Mouse (Mus musculus): ENCODE measurements around the gene Rab22a.
"Not testable (repeated sequence)": the region's sequence is repeated elsewhere in the genome, so short reads cannot be mapped to it uniquely, and the experiment has no call there.

The Rab22a gene

DNA sequence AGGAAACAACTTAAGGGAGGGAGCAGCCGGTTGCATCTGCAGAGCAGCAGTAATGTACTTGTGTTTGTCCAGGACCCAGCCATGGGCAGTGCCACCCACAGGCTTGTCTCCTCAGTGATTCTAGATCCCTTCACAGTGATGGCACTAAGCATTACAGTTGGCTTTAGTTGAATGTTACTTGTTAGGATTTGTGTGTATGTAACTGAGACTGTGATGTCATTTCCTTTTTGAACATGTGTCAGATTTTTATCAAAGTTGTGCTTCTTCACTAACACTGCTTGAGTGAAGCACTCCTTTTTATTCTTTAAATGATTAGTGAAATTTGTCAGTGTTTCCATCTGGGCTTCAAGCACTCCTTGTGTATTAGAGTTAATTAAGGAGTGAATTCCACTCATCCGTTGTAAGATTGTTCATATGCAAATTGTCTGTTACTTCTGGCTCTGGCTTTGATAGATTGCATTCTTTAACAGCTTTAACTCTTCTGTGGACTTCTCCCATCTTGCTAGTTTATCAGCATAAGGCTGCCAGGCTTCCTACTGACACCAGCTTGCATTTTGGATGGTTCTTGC is 12.9 kb downstream of the Rab22a start:
- DNase-seq (ENCODE audit: low spot score), result no peak

DNA sequence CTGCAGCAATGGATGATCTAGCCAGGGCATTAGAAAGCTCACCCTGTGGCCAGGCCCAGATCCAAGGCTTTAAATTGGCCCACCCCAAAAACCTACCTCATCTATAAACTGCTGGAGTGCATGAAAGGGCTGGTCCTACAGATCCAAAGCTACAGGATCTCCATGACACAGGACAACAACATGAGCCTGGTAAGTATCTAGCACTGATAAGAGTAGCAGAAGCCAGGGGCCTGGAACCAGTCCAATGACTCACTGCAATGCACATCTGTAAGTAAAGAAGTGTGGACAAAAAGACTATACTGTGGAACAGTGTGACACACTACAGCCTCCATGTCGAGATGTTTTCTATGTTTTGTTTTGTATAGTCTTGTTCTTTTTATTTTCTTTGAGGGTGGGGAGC is 13.9 kb downstream of the Rab22a start:
- no peak for DNase-seq (ENCODE audit: low spot score)

- no peak for DNase-seq (ENCODE audit: low spot score)
Observed at GRCm38 (mm10) chr2:173678593-173678992, 19.0 kb downstream of the Rab22a start.

GRCm38 (mm10) chr2:173679217-173679616 is 19.7 kb downstream of the Rab22a start:
- no peak for DNase-seq (ENCODE audit: low spot score)

DNA sequence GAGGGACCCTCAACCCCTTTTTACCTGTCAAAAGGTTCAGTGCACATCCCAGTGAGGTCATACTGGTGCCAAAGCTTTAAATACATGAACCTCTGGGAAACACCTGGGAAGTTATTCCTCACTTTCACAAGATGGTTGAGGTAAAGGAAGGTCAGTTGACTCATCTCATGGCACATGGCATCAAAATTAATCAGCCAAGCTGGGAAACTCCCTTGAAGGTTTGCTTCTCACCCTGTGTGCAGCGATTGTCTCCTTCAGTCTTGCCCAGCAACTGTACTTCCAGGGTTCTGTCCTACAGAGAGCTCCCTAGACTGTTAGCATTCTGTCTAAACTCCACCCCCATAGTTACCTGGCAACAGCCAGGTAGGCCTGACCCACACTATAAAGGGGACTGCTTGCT is 20.6 kb downstream of the Rab22a start:
- no peak for DNase-seq (ENCODE audit: low spot score)

DNA sequence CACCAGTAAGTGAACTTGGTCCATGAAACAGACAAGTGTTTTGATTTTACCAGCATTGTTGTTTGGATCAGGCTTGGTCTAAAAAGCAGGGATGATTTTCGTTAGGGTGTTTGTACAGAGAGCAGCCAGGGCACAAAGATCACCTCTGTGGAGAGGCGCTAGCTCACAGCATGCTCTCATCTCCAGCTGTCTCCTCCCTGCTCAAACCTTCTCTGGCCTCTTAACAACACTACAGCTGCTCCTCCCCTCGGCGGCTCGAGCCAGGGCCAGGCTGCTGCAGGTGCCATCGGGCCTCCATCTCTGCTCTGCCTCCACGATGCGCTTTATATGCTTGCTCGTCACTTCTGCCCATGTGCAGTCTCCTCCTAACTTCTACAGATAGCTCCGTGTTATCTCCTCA is 23.2 kb downstream of the Rab22a start:
- no peak for DNase-seq (ENCODE audit: low spot score)

DNA sequence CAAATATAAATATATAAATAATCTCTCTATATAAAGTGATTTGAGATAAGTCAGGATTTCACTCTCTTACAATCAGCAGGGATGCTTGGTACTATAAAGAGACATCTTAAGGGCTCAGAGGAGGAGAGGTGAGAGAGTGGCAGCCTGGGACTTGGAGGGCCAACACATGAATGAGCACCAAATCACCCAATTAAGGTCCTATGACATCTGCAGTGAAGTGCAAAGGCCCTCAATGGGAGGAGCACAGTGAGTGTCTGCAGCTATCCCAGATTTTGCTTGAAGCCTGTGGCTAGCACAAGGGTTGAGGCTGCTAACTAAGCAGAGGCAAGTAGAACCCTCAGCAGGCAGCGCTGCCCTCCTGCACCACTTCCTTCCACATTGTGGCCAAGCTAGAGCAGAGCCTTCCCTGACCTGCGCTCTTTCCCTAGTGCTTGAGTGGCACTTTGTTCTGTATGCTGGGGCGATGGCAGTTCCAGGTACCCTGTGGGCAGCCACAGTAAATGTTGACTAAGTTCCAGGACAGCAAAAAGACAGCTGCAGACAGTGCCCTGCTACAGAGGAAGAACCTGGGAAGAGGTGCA is 26.3 kb downstream of the Rab22a start:
- DNase-seq (ENCODE audit: low spot score), result no peak

- no peak for DNase-seq (ENCODE audit: low spot score)
Observed at GRCm38 (mm10) chr2:173687363-173687762, 27.8 kb downstream of the Rab22a start.

- DNase-seq (ENCODE audit: low spot score), result no peak
Observed at GRCm38 (mm10) chr2:173689835-173690234, 30.3 kb downstream of the Rab22a start.

DNA sequence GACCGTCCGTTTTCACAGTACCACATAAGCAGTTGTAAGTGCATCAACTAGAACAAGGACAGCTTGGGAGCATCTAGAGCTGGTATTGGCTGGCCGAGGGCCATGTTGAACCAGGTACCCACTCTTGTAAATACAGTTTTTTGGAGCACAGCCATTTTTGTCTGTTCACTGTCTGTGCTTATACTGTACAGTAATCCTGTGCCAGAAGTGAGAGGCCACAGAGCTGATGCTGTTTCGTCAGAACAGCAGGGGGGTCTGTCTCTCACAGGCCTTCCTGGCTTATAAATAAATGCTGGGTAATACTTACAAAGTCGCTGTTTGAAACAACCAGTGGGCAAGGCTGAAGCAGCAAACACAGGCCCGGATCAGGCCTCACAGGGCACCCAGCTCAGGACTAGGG is 32.2 kb downstream of the Rab22a start:
- no peak for DNase-seq (ENCODE audit: low spot score)

DNA sequence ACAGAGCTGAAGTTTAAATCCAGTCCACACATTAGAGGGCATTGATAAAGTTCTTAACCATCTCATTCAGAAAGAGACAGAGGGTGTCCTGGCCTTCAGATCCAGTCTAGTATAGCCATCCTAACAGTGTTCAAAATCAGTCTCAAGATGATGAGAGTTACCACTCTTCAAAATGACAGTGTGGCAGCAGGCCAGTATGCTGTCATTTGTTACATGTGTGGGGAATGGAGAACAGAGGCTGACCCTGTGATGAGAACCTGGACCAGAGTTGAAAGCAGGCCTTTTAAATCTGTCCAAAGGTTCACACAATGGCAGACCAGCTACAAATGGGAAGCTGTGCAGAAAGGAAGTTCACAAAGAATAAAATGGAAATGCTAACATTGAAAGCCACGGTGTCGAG is 33.1 kb downstream of the Rab22a start:
- DNase-seq (ENCODE audit: low spot score), result no peak

DNA sequence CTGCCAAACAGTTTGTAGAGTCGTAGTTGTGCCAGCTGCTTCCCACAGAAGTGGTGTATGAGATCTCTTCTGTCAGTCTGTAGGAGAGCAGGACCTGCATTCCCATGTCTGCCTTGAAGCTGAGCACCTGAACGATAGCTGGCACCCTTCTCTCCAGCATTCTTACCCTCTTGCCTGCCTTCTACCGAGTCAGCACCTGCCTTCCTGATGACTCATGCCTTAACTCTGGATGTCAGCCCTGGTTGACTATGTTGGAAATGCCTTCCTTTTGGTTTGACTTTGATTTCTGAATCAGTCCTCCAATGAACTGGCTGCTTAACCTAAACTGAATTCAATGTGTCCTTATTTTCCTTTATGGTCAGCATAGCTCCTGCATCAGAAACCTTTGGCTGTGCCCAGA is 39.3 kb downstream of the Rab22a start:
- DNase-seq (ENCODE audit: low spot score), result no peak

- no peak for DNase-seq (ENCODE audit: low spot score)
Observed at GRCm38 (mm10) chr2:173702096-173702866, 42.7 kb downstream of the Rab22a start.

GRCm38 (mm10) chr2:173702867-173703237 is 43.3 kb downstream of the Rab22a start:
- no peak for DNase-seq (ENCODE audit: low spot score)

DNA sequence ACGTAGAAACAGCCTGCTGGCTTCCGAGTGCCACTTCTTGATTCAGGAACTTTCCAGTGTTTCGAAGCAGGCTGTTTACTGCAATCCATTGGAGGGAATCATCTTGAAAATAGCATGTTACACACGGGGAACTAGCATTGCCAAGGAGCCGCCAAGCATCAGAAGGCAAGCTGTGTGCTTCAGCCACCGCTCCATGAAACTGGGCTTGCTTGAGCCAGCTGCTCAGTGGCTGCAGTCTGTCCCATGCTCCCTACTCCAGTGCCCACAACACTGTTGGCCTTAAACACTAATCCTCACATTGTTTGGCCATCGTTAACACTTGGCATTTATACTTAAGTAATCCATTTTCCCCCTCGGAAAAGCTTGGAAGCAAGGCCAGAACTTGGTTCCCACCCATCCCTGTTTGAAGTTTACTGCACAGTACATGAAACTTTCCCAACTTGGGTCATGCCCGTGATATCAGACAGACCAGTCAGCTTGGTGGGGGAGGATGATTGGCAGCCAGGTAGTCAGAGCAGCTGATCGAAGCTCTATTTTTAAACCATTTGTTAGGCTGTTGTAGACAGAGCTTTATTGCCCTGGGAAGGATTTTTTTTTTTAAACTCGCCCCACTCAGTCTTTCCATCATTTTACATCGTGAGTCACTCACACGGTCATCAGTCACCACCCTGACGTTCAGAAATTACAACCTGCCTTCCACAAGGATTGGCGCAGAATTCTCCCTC is 46.4 kb downstream of the Rab22a start:
- no peak for DNase-seq (ENCODE audit: low spot score)

DNA sequence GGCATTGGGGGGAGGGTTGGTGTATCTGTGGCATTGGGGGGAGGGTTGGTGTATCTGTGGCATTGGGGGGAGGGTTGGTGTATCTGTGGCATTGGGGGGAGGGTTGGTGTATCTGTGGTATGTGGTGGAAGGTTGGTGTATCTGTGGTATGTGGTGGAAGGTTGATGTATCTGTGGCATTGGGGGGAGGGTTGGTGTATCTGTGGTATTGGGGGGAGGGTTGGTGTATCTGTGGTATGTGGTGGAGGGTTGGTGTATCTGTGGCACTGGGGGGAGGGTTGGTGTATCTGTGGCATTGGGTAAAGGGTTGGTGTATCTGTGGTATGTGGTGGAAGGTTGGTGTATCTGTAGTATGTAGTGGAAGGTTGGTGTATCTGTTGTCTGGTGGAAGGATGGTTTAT is 48.1 kb downstream of the Rab22a start:
- DNase-seq (ENCODE audit: low spot score), result not testable (repeated sequence)

DNA sequence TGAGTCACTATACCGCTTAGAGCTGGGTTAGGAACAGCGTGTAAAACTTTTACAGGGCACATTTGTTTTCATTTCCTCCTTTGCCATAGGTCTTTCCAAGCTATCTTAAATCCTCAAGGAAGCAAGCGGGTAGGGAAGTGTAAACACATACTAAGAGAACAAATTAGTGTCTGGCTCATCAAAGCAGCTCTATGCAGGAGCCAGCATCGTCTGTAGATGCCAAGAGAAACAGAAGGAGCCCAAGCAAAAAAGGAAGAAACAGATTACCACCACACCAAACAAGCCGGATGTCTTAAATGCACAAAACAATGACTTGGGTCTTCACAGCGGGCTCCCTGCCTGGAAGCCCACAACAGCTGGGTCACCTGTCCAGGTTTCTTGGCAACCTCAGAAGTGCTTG is 50.6 kb downstream of the Rab22a start:
- no peak for DNase-seq (ENCODE audit: low spot score)

DNA sequence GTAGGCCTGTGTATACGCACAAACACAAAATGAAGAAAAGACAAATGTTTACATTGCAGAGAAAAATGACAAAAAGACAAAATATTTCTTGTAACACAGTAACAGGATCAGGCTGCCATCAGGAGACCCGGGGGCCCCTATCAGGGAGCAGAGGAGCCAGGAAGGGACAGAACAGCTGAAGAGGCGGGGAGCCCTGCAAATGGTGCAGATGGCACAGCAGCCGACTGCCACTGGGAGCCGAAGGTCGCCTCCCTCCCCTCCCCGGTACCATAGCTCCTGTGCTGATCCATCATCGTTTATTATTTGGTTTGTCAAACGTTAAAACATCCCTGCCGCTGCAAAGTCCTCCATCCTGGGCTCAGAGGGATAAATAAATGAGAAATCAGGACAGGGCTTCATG is 53.1 kb downstream of the Rab22a start:
- DNase-seq (ENCODE audit: low spot score), result no peak

DNA sequence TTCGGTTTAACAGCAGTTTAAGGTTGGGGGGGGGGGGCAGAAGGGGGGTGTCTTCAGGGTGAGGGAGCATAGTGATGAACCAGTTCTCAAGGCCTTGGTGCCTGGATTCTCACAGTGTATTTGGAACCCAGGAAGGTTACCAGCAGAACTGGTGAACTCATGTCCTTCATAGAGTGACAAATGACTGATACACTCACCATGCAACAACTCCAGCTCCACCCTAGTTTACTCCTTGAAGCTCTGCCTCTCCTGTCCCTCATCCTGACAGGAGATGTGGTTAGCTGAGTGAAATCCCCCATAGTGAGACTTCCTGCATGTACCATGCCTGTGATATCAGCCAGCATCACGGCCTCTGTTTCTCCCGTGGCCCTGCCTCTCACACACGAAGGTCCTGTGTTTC is 53.7 kb downstream of the Rab22a start:
- DNase-seq (ENCODE audit: low spot score), result no peak

GRCm38 (mm10) chr2:173714620-173715218 is 55.2 kb downstream of the Rab22a start:
- DNase-seq (ENCODE audit: low spot score), result no peak

- no peak for DNase-seq (ENCODE audit: low spot score)
Observed at GRCm38 (mm10) chr2:173716966-173717365, 57.4 kb downstream of the Rab22a start.

DNA sequence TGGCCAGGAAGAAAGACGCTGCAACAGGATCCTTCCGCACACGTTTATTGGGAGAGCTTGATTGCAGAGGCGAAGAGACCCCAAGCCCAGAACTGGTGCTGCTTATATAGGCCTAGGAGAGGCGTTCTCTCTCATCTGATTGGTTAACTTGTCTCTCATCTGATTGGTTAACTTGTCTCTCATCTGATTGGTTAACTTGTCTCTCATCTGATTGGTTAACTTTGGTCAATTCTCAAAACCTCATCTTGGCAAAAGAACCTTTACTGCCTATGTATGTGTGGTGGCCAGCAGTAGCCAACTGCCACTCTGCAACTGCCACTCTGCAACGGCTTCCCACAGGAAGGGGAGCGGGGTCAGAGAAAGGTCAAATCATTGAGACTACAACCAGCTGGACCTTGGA is 59.6 kb downstream of the Rab22a start, which contains the start of gene 1700010B08Rik:
1700010B08Rik (plus strand) TSS at position 301 of the 400 bp plus-strand sequence.
- DNase-seq (ENCODE audit: low spot score), result not testable (repeated sequence)
